Mouse (Mus musculus): ENCODE results near the gene Abracl.

DNA sequence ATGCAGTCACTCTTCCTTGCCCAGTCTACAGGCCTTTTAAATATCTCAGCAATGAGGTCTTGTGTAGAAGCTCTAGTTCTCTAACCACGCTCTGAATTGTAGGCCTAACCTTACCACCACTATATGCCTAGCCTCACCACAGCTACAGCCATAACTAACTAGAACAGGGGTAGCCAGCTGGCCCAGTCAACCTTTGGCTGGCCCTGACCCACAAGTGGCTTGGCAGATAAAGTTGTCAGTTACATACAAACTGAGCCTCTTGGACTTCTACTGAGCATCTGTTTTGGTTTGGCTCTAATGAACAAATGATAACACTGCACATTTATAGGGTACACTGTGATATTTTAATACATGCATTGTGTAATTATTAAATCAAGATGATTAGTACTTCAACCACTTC lies 16.3 kb downstream of the Abracl start:
- TF ChIP-seq CTCF (IDR thresholded peaks at IDR 0.05; ENCODE audit: borderline replicate concordance, extremely low read depth, insufficient read depth, insufficient read length) = no peak
- TF ChIP-seq POLR2A (IDR thresholded peaks at IDR 0.05; ENCODE audit: borderline replicate concordance, extremely low read depth, insufficient read depth, insufficient read length, poor library complexity, severe bottlenecking) = no peak
